Mouse (Mus musculus): ENCODE results near the gene Cbr3. TPM values are rescaled to one million over a fixed set of nuclear protein-coding genes. Genes with fewer than 3 reads are reported as not detected.
"Not testable (repeated sequence)": the region's sequence is repeated elsewhere in the genome, so short reads cannot be mapped to it uniquely, and the experiment has no call there.

The Cbr3 gene
- polyA plus RNA-seq, 1 experiment = 31.6 TPM

GRCm38 (mm10) chr16:93682156-93682688 is 793 bp upstream of the Cbr3 start:
- peaks cover 2% of the 10 kb centered on the region; the same call in 1 of the 2 replicates for H3K4me1 ChIP-seq (ENCODE audit: control insufficient read depth, insufficient read depth, low read length)
- 25% methylated on average over 13 of the region's 13 CpGs for WGBS
- peak overlapping the region; percentile 11 for H3K4me3 ChIP-seq (replicated peaks; ENCODE audit: extremely low read depth, low read depth, low read length)
- TF ChIP-seq POLR2A (IDR thresholded peaks at IDR 0.05; ENCODE audit: borderline replicate concordance, extremely low read depth, low read depth, low read length) = no peak
- TF ChIP-seq CTCF (IDR thresholded peaks at IDR 0.05; ENCODE audit: insufficient read depth, low read length) = no peak
- DNase-seq = no peak

GRCm38 (mm10) chr16:93683508-93684236 is 657 bp downstream of the Cbr3 start:
- under 1% methylated on average over 53 of the region's 53 CpGs for WGBS
- DNase-seq = peak; percentile 44

GRCm38 (mm10) chr16:93684441-93684840 is 1.4 kb downstream of the Cbr3 start:
- Histone ChIP-seq H3K4me3 (replicated peaks; ENCODE audit: extremely low read depth, low read depth, low read length) (peak overlapping the region; percentile 14), H3K4me1 (ENCODE audit: control insufficient read depth, insufficient read depth, low read length) (peaks cover 2% of the 10 kb centered on the region; the same call in 1 of the 2 replicates)
- DNase-seq = no peak
- TF ChIP-seq POLR2A (IDR thresholded peaks at IDR 0.05; ENCODE audit: borderline replicate concordance, extremely low read depth, low read depth, low read length) (no peak), CTCF (IDR thresholded peaks at IDR 0.05; ENCODE audit: insufficient read depth, low read length) (no peak)
- 50% methylated on average over 7 of the region's 7 CpGs for WGBS

More at GRCm38 (mm10) chr16:93683508-93684236, 657 bp downstream of the Cbr3 start:
- Histone ChIP-seq H3K4me3 (replicated peaks; ENCODE audit: extremely low read depth, low read depth, low read length) (peak overlapping the region; percentile 92), H3K4me1 (ENCODE audit: control insufficient read depth, insufficient read depth, low read length) (peaks cover 2% of the 10 kb centered on the region; the same call in 1 of the 2 replicates)
- TF ChIP-seq CTCF (IDR thresholded peaks at IDR 0.05; ENCODE audit: insufficient read depth, low read length) (no peak), POLR2A (IDR thresholded peaks at IDR 0.05; ENCODE audit: borderline replicate concordance, extremely low read depth, low read depth, low read length) (no peak)

GRCm38 (mm10) chr16:93685783-93686182 is 2.8 kb downstream of the Cbr3 start:
- WGBS = 92% methylated on average over 3 of the region's 3 CpGs
- H3K4me1 ChIP-seq (ENCODE audit: control insufficient read depth, insufficient read depth, low read length); DNase-seq; H3K4me3 ChIP-seq (replicated peaks; ENCODE audit: extremely low read depth, low read depth, low read length): not testable (repeated sequence)

- no peak for DNase-seq
- no peak for TF ChIP-seq CTCF (IDR thresholded peaks at IDR 0.05; ENCODE audit: insufficient read depth, low read length)
- no peak for TF ChIP-seq POLR2A (IDR thresholded peaks at IDR 0.05; ENCODE audit: borderline replicate concordance, extremely low read depth, low read depth, low read length)
- 72% methylated on average over 5 of the region's 7 CpGs for WGBS
- Histone ChIP-seq H3K4me3 (replicated peaks; ENCODE audit: extremely low read depth, low read depth, low read length) (no peak overlapping the region), H3K4me1 (ENCODE audit: control insufficient read depth, insufficient read depth, low read length) (peaks cover 7% of the 10 kb centered on the region)
Observed at GRCm38 (mm10) chr16:93686421-93686820, 3.4 kb downstream of the Cbr3 start.

GRCm38 (mm10) chr16:93686945-93687344 is 3.9 kb downstream of the Cbr3 start:
- DNase-seq = peak; percentile 15
- H3K4me1 ChIP-seq (ENCODE audit: control insufficient read depth, insufficient read depth, low read length) = peaks cover 7% of the 10 kb centered on the region
- WGBS = 32% methylated on average over 5 of the region's 5 CpGs
- TF ChIP-seq POLR2A (IDR thresholded peaks at IDR 0.05; ENCODE audit: borderline replicate concordance, extremely low read depth, low read depth, low read length) = no peak
- TF ChIP-seq CTCF (IDR thresholded peaks at IDR 0.05; ENCODE audit: insufficient read depth, low read length) = peak; percentile 13; the same call in 1 of the 2 replicates
- peak overlapping the region; percentile 58 for H3K4me3 ChIP-seq (replicated peaks; ENCODE audit: extremely low read depth, low read depth, low read length)

GRCm38 (mm10) chr16:93691206-93691841 is 8.3 kb downstream of the Cbr3 start:
- H3K4me3 ChIP-seq (replicated peaks; ENCODE audit: extremely low read depth, low read depth, low read length) = no peak overlapping the region

GRCm38 (mm10) chr16:93692744-93693143 is 9.7 kb downstream of the Cbr3 start:
- WGBS = 70% methylated on average over 2 of the region's 2 CpGs
- TF ChIP-seq CTCF (IDR thresholded peaks at IDR 0.05; ENCODE audit: insufficient read depth, low read length) = no peak
- no peak for TF ChIP-seq POLR2A (IDR thresholded peaks at IDR 0.05; ENCODE audit: borderline replicate concordance, extremely low read depth, low read depth, low read length)
- Histone ChIP-seq H3K4me3 (replicated peaks; ENCODE audit: extremely low read depth, low read depth, low read length) (no peak overlapping the region), H3K4me1 (ENCODE audit: control insufficient read depth, insufficient read depth, low read length) (peaks cover 5% of the 10 kb centered on the region)
- DNase-seq = no peak

More at GRCm38 (mm10) chr16:93691206-93691841, 8.3 kb downstream of the Cbr3 start:
- H3K4me1 ChIP-seq (ENCODE audit: control insufficient read depth, insufficient read depth, low read length) = peaks cover 7% of the 10 kb centered on the region
- DNase-seq = no peak
- 55% methylated on average over 6 of the region's 6 CpGs for whole genome bisulfite sequencing
- no peak for TF ChIP-seq POLR2A (IDR thresholded peaks at IDR 0.05; ENCODE audit: borderline replicate concordance, extremely low read depth, low read depth, low read length)
- no peak for TF ChIP-seq CTCF (IDR thresholded peaks at IDR 0.05; ENCODE audit: insufficient read depth, low read length)

- WGBS = 89% methylated on average over 7 of the region's 7 CpGs
- no peak overlapping the region for H3K4me3 ChIP-seq (replicated peaks; ENCODE audit: extremely low read depth, low read depth, low read length)
- H3K4me1 ChIP-seq (ENCODE audit: control insufficient read depth, insufficient read depth, low read length) = no peaks in the 10 kb centered on the region
- no peak for DNase-seq
- no peak for TF ChIP-seq POLR2A (IDR thresholded peaks at IDR 0.05; ENCODE audit: borderline replicate concordance, extremely low read depth, low read depth, low read length)
Observed at GRCm38 (mm10) chr16:93707116-93707515, 24.1 kb downstream of the Cbr3 start.
